Mouse (Mus musculus): ENCODE data around the gene Gas2l3.

Gene Gas2l3

DNA sequence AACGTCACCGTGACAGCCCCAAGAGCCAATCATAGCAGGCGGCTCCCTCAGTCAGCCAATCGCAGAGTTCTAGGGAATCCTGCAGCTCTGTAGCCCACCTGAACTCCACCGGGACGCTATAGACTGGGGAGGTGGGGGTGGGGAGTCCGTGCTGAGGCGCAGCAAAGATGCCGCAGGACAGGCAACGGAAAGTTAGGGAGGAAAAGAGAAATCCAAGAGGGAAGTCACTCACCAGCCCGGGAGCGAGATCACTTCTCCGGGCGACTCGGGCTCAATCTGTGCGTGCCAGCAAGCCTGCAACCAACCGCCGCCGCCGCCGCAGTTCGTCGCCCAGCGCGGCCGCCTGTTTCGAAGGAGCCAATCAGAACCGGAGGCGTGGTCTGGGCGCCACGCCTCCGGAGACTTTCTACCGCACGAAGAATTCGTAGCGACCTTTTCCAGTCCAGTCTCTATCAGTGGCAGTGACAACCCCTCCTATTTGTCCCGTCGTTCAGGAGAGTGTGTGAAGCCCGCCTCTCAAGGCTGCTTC lies at the start of gene Gas2l3:
Gene Gas2l3, minus strand, starts transcription at position 345 of the 529 bp plus-strand sequence.
- DNase-seq (ENCODE audit: inconsistent age in 2 of 2, low spot score in 1 of 2) = peak; percentile 89 to 94

DNA sequence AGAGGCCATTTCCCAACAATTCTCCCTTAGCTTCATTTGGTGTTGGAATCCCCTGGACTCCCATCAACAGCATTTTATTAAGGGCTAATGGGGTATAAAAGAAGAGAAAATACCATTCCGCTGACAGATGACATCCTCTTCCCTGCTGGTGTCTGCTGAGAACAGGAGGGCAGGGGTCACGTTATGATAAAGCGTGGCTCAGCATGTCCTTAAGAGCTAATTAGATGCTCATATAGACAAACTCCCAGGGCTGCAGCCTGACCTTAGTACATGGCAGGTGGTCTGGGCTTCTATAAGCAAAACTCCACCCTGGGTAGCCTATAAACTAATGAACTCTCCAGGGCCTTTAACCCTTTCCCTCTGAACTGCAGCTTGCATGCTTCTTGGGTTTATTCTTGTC lies 47.6 kb upstream of the Gas2l3 start:
- no peak for DNase-seq (ENCODE audit: inconsistent age in 2 of 2, low spot score in 1 of 2)

DNA sequence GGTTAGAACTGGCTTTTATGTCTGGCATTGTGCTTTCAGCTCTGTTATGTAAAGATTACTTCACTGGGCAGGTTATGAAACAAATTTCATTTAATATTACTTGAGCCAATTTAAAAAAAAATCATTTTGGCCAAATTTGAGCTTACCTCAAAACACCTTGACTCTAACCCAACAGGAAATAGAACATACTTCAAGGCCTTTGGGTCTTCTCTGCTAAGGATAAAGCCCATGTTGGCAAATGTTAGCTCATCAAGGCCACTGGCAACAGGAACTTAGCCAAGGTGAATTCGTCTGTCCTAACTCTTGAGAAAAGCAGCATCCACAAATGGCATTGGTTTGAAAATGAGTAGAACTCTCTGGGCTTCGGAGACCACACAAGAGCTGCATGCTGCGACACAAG lies 46.5 kb upstream of the Gas2l3 start:
- peak; percentile 31 to 82 for DNase-seq (ENCODE audit: inconsistent age in 2 of 2, low spot score in 1 of 2)

DNA sequence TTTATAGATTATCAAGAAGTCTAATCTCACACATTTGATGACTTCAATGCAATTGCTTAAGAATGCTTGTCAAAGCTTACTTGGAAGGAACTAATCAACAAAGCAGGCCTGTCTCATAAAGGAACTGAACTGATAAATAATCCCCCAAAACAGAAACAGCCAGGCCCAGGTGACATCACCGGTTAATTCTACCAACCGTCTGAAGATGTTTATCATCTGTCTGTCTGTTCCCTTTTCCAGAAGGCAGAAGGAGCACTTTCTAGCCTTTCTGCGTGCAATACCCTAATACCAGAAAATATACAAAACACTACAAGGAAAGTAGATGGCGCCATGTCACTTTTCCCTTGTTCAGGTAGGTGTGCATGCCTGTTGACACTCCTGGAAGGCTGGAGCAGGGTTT lies 45.7 kb upstream of the Gas2l3 start:
- DNase-seq (ENCODE audit: inconsistent age in 2 of 2, low spot score in 1 of 2) = no peak

DNA sequence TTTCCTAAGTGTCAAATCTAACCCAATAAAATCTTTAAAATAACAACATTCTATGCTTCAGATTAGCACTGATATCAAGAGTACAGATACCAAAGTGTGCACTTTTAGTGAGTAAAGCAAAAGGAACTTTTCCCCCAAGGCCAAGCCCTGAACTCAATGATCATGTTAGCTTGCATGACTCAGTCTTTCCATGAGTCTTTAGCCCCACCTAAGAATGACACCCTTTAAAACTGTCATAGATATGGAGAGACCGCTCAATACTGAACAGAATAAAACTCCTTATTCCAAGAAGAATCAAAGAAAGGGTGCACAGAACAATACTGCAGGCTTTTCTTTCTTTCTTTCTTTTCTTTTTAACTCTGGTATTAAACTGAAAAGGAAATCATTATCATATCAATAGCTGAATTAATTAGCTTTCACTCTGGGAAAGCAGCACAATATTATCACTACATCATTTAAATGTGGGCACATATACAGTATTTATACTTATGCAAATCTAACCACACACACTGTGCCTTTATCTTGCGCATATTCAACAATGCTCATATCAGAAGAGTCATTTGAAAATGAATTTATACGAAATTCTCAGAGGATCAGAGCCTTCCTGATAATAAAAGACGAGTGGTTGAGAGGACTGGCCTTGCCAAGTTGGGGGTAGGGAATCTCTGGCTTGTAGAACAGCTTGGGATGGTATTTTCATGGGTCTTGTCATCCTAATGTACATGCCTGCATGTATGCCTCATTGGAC lies 43.4 kb upstream of the Gas2l3 start:
- peak; percentile 39 to 85 for DNase-seq (ENCODE audit: inconsistent age in 2 of 2, low spot score in 1 of 2)

DNA sequence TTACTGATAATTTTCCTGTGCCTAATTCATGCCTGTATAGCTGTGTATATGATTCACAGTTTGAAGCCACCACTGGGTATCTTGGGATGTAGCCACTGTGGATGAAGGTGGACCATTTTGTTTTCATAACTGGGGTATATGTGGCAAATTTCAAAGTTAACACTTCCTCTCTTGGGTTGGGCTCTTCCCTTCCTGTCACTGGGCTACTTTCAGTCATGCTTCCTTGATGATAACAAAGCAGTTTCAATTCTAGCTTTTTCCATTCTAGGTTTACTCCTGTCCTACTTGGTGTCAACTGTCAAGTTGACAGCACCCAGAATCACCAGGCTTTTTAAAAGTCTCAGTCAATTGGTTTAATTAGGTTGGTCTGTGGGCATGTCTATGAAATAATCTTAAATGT lies 41.1 kb upstream of the Gas2l3 start:
- no peak for DNase-seq (ENCODE audit: inconsistent age in 2 of 2, low spot score in 1 of 2)

DNA sequence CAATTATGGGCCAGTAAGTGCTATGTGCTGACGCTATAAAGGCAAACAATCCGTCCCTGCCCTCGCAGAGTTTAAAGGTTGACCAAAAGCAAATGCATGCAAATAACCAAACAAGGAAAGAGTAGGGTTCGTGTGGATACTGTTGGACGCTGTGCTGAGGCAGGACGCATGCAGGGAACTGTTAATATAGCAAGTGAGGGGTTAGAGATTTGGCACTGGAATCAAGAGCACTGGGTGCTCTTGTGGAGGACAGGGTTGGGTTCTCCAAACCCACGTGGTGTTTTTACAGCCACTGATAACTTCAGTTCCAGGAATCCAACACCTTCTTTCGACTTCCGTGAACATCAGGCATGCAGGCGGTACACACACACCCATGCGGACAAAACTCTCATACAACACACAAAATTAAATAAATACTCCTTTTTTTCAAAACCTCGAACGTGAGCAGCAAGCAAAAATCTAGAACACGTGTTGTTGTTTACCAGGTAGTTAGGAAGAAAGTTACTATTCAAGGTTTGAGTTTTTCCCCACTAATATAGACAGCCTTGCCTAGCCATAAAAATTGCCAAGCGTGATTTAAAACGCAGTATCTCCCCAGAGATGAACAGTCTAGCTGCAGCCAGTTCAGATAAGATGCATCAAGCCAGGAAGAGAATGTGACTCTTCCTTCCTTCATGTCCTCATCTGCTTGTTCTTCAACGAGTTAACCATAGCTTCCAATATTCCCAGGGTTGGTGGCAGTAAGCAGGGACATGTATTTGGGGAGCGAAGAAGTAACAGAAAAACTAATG lies 40.2 kb upstream of the Gas2l3 start:
- DNase-seq (ENCODE audit: inconsistent age in 2 of 2, low spot score in 1 of 2) = no peak

DNA sequence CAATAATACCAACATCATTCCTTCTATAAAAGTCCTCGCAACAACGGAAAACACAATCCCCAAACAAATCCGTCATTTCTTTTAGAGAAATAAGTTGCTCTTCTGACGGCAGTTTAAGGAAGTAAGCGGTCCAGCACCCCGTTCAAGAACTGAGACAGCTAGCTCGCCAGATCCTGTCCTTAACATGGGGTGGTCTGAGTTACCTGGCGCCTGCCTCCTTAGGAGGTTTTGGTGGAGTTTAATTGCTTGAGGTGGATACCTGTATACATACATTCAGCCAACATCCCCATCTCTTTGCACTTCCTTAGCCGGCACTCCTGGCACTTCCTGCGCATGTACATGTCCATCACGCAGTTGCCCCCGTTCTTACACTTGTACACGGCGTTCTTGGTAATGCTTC lies 39.3 kb upstream of the Gas2l3 start:
- DNase-seq (ENCODE audit: inconsistent age in 2 of 2, low spot score in 1 of 2) = no peak

DNA sequence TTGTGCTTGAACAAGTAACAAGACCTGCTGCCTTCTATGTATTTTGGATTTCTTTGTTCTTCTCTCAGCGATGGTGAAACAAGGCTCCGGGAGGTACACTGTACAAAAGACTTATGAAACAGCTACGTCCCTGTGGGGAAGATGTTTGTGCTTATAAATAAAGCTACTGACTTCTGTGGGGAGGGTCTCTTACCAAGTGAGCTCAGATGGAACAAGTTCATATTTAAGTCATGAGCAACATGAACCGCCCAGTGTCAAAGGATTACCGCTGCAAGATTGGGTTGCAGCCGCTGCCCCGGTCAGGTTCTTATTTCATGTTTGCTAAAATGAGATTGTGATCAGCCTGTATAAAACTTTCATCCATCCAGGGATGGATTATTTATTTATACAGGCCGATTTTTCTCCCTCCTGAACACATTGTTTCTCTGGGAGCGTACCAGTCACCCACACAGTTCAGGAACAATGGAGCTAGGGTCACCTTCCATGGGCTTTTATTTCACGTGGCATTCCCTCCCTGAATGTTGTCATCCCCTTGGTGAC lies 38.4 kb upstream of the Gas2l3 start:
- DNase-seq (ENCODE audit: inconsistent age in 2 of 2, low spot score in 1 of 2) = no peak

DNA sequence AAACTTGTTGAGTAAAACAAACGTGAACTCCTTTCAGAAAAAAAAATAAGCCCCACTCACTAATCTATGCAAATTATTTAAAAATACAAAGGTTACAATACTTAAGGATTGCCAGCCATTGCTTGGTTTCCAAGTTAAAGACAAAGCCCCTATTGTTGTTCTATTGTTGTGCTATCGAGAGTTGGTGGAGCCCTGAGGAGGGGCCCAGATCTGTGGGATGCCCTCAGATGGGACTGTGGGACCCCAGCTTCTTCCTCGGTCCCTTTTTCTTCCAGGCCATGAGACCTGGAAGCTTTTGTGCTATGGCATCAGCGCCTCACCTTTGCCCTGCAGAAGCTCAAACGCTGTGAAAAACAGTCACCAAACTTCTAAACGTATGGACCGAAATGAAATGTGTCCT lies 37.9 kb upstream of the Gas2l3 start:
- DNase-seq (ENCODE audit: inconsistent age in 2 of 2, low spot score in 1 of 2) = no peak

DNA sequence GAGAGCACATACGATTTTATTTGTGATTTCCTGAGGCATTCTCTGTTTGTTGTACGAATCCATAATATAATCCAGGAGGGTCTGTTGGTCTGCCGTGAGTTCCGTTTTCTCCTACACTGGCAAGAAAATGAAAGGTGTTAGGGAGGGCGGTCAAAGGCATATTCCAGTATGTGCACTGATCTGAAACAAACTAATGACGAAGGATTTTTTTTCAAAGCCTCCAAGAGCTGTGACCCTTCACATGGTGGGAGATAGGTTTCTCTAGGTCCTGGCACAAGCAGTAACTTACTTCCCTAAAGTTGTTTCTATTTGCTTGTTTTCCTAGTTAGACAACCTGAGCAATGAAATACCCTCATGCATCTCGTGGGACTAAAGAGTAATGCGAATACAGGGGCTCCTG lies 35.0 kb upstream of the Gas2l3 start:
- no peak for DNase-seq (ENCODE audit: inconsistent age in 2 of 2, low spot score in 1 of 2)

DNA sequence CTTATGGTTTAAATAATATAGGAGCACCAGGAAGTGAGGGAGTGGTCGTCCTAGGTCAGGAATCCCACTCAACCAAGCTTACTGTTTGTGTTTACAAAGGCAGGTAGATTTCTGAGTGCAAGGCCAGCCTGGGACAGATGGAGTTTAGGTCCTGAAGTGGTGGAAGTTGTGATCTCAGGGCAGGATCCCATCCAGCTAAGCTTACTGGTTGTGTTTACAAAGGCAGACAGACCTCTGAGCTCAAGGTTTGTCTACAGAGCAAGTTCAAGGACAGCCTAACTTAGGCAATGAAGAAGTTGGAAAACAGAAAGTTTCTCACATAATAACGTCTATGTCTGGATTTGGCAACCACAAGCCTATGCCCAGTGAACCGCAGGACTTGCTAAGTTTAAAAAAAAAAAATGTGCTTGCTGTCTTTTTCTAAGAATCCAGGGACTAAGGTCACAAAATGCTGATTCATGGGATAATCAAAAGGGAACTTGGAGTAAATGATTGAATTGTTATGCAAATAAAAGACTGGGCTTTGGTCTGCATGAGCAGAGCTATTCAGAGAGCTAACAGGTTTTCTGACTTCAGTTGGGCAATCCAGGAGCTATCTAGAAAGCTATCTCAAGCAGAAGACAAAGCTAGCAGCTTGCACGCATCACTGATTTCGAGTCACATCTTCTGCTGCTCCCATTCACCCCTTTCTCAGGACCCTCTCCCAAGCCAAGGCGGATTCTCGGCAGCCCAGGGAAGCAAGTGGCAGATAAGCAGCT lies 27.0 kb upstream of the Gas2l3 start:
- peak in 1 of 2 experiments; percentile 45 for DNase-seq (ENCODE audit: inconsistent age in 2 of 2, low spot score in 1 of 2)

DNA sequence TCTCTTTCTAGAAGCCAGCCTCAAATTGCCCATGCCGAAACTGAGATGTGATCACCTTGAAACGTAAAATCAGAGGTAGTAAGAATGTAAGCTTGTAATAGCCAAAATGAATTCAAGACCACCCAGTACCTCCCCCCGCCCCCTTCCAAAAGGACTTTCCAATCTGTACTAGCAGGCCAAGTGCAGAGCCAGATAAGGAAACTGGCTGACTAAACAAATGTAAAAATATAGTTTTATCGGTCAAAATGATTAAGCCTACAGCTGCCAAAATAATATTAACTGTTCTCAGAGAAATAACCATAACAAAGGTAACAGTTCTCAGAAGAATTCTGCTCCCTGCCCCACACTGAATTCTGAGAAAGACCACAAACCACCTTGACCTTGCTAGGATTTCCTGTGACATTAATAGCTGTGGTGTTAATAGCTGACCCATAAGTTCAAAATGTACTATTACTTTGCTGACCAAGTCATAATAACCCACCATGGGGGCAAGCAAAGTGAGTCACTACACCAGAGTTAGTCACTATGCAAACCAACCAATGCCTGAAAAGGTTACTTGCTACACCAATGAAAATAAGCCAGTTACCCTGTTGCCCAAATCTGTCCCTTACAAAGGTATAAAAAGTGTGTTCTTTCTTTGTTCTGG lies 21.1 kb upstream of the Gas2l3 start:
- DNase-seq (ENCODE audit: inconsistent age in 2 of 2, low spot score in 1 of 2) = peak; percentile 26 to 72

DNA sequence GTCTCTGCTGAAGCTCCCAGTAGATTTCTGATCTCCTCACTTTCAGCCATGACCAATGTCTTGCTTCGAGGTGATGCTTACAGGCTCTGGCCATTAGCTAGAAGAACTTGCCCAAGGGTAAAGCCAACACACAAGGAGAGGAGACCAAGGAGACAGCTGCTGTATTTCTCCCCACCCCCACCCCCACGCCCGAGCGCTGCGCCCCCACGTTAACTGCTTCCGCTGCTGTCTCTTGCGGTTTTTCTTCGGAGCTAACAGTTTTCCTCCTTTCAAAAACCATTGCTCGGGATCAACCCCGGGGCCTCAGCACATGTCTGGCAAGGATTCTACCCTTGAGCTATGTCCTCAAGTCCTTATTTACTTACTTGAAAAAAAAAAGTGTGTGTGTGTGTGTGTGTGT lies 19.1 kb upstream of the Gas2l3 start:
- DNase-seq (ENCODE audit: inconsistent age in 2 of 2, low spot score in 1 of 2) = no peak

DNA sequence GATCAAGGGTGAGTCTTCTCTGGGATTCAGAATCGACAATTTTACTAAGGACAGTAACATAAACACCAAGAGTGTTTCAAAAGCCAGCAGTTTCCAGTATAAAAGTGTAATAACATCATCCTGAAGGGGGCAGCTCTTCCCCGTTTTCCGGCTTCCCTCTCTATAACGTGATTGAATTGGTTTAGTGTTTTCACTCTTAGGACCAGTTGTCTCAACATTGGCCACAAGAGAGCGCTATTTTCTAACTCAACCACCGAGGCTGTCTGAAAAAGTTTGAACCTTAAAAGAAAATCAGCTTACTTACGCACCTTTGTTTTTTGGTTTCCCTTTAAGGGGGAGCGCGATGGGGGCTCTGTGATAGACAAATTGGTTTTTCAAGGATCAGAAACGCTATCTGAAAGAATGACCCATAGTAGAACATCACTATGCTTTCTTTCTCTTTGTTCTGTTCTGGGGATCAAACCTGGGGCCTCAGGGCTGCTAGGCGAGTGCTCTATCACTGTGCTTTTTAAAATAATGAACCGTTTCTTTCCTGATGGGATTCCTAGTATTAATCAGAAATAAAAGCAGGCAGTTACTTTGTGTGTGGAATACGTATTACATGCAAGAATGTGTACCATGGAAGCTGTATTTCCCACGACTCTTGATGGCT lies 18.2 kb upstream of the Gas2l3 start:
- DNase-seq (ENCODE audit: inconsistent age in 2 of 2, low spot score in 1 of 2) = peak; percentile 81 to 95

DNA sequence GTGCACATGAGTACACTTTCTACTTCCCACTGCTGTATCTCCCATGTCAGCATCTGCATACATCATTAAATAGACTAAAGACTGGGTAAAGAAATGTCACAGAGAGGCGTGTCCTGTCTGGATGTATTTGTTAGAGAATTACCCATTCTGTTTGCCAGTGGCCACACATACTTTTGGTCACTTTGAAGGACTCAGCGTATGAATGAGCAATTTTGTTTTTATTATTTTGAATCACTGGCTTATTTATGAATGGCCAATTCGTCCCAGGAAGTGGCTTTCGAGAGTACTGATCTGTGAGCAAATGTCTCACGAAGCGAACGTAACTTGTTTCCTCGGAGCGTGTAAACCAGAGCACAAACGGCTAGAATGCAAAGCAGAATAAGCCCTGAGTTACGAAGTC lies 17.2 kb upstream of the Gas2l3 start:
- no peak for DNase-seq (ENCODE audit: inconsistent age in 2 of 2, low spot score in 1 of 2)

DNA sequence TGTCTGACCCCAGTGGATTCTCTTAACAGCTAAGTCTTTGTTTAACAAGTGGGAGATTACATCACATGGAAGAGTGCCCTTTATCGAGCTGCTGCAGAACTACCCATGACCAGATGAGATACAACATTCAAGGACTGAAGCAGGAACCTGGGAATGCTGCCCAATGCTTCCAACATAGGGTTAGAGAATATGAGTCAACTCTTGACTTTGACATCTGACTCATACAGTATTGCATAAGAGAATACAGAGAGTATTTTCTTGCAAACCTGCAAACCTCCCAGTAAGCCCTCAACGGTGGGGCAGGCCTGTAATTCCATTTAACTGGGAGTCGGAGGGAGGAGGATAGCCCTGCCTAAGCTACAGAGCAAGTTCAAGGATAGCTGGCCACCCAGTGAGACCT lies 15.0 kb upstream of the Gas2l3 start:
- peak; percentile 85 to 93 for DNase-seq (ENCODE audit: inconsistent age in 2 of 2, low spot score in 1 of 2)

DNA sequence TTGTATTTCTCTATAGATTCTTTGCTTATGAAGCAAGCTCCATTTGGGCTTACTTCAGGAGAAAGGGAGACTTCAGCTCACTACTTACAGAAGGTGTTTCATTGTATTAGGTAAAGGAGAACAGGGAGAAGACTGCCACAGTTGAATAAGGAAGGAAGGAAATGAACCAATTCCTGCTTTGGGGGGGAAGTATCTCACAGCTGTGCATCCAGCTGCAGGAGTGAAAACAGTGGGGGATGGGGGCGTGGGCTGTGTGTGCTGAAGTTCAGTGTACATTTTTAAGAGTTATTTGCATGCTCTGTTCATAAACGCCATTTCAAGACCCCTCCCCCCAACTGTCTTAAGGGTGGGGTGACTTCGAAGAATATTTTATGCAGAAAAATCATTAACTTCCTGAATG lies 10.0 kb upstream of the Gas2l3 start:
- no peak for DNase-seq (ENCODE audit: inconsistent age in 2 of 2, low spot score in 1 of 2)

DNA sequence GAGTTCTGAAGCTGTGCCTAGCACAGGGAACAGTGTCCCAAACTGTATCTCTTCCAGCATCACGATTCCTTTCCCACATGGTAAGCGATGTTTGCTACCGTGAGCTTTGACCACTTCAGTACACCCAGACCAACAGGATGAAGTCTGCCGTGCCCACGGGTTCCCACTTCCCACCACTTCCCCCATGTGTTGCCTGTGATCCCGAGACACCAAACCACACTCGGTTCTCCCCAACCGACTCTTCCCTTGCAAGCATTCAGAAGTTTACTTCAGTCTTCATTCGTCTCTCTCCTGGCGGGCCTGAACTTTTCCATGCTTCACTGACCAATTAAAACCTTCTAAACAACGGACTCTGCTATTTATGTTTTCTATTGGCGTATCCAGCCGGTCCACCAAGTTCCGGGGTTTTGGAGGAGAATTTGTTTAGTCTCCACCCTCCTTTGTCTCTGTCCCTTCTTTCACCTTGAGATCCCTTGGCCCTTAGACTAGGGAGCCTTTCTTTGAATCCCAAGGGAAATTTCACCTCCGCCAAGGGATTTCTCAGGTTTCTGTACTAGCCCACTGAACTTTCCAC lies 9.4 kb upstream of the Gas2l3 start:
- no peak for DNase-seq (ENCODE audit: inconsistent age in 2 of 2, low spot score in 1 of 2)

DNA sequence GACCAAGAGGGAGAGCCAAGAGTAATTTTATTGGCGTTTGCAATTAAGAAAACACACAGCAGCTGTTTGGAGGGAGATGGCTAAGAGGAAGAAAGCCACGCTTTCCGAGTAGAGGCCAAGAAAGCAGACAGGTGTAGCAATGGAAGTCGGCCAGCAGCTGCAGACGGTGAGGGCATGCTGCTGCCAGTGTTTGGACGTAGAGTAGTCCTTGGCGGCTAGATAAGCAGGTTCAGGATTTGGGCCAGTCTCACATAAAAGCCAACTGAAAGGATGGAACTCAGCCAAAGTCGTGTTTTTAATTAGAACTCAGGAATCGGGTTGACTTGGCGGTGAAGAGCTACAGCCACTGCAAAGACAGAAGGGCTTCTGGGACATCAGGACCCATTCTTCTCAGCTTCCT lies 6.6 kb upstream of the Gas2l3 start:
- DNase-seq (ENCODE audit: inconsistent age in 2 of 2, low spot score in 1 of 2) = peak; percentile 39 to 74
